Mouse (Mus musculus) spleen, postnatal 36 days (tissue): ENCODE data around the gene Hist1h2br.
"Not testable (repeated sequence)": the region's sequence is repeated elsewhere in the genome, so short reads cannot be mapped to it uniquely, and the experiment has no call there.

Experiments used
- DNase-seq, 2 experiments: peaks; one replicate each; pipeline ENCODE4 v3.0.0; 2022; ENCODE audit warnings: low spot score in 2 of 2, mixed read lengths in 1 of 2

Gene Hist1h2br

GRCm38 (mm10) chr13:21833461-21833860 lies at the start of gene Hist1h2br, which contains the start of gene Hist1h2ap:
Gene Hist1h2br, plus strand, starts transcription at chr13:21833743.
Gene Hist1h2ap, minus strand, starts transcription at chr13:21833507.
- not testable (repeated sequence) for DNase-seq

DNA sequence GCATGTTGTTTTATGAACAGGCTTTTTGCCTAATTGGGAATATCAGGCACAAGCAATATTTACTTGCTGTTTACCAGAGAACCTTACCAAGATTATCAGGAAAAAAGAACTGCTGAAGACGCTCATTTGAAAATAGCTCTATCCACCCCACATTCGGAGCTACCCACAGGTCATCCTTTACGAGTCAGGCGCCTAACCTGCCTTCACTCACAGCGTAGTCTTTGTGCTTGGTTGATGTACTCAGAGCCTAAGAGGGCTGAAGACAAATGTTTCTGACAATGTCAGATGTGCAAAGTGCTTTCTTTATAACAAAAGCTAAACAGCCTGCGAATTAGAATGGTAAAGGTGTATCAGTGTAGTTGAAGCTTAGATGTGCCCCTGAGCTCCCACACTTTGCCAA lies 49.2 kb upstream of the Hist1h2br start:
- DNase-seq, result no peak

DNA sequence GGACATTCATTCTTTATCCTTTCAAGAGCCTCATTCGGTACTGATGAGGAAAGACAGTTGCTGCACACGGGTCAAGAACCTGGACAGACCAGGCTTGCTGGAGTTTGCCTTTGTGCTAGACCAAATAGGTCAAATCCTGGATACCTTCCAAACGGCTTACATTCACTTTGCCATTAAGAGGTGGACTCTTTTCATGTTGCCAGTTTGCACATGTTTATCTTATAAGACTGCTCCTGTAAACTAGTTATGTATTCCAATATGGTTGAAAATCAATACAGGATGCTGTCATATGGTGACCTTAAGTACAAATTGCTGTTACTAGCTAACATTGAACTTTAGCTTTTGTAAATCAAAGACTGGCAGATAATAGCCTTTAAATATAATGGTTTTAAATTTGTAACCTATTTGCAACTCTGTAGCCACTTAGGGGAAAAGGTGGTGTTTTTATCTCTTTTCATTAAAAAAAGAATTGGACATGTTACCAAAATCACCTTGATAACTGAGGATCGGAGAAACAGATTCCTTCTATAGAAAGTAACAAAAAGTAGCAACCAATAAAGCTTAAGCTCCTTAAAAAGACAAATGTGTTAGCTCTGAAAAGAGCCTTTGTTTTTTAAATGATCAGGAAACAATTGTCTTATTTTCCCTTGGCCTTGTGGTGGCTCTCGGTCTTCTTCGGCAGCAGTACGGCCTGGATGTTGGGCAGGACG lies 47.2 kb upstream of the Hist1h2br start:
- no peak for DNase-seq

DNA sequence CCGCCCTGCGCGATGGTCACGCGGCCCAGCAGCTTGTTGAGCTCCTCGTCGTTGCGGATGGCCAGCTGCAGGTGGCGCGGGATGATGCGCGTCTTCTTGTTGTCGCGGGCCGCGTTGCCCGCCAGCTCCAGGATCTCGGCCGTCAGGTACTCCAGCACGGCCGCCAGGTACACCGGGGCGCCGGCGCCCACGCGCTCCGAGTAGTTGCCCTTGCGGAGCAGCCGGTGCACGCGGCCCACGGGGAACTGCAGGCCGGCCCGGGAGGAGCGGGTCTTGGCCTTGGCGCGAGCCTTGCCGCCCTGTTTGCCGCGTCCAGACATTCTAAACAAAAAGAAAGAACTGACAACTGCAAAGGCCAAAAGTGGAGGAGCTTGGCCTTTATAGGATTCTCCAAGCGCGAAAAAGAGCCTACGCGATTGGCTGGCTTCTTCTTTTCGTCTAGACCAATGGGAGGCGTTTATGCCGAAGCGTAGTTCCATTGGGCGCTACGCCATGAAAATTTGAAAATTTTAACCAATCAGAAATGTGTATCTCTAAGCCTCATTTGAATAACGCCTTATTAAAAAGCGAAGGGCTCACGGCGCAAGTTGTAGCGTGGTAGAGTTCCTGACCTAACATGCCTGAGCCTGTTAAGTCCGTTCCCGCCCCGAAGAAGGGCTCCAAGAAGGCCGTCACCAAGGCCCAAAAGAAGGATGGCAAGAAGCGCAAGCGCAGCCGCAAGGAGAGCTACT lies 46.5 kb upstream of the Hist1h2br start, which contains the start of the genes Hist1h2an and Hist1h2bp:
Hist1h2an (minus strand) TSS at position 320 of the 731 bp plus-strand sequence.
Hist1h2bp (plus strand) TSS at position 563 of the 731 bp plus-strand sequence.
- peak; percentile 90 to 94 for DNase-seq

DNA sequence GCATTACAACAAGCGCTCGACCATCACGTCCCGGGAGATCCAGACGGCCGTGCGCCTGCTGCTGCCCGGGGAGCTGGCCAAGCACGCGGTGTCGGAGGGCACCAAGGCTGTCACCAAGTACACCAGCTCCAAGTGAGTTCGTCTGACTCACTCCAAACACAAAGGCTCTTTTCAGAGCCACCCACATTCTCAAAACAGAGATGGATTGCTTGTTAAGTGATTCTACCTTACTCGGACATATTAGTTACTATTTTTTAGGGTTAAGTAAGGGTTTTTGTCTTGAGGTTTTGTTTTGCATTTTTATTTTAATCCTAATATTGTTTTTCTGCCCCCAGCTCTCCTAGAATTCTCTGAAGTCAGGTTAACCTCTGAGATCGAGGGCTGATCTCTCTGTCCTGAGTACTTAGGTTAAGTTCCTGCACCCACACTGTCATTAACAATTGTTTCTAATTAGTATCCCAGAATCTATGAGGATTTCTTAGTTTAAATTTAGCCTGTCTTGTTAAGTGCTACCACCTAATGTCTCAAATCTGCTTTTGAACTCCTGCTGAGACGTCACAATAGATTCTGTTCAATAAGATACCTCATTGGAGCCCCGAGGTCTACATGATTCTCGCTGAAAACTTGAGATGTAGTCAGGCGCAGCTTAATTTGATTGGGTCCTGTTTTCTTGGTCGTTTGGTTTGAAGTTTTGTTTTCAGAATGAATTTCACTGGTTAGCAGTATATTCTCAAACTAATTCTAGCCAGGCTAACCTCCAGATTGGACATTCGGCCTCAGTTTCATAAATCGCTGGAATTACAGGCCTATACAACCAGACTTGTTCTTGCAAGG lies 45.6 kb upstream of the Hist1h2br start:
- DNase-seq, result no peak

DNA sequence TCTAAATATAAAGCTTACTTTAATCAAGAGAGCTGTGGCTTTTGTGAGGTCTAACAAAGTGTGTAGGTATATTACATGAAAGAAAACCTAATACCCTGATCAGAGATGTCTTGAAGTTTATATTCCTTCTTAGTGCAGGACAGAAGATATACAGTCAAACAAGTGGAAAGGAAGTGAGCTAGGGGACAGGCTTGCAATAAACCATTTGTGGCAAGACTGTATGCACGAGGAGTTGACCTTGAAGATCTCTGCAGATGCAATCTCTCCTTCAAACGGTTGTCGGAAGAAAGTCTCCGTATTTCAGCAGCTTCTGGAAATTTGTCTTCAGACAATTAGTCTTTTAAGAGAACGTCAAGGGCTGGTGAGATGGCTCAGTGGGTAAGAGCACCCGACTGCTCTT lies 43.6 kb upstream of the Hist1h2br start:
- no peak for DNase-seq

DNA sequence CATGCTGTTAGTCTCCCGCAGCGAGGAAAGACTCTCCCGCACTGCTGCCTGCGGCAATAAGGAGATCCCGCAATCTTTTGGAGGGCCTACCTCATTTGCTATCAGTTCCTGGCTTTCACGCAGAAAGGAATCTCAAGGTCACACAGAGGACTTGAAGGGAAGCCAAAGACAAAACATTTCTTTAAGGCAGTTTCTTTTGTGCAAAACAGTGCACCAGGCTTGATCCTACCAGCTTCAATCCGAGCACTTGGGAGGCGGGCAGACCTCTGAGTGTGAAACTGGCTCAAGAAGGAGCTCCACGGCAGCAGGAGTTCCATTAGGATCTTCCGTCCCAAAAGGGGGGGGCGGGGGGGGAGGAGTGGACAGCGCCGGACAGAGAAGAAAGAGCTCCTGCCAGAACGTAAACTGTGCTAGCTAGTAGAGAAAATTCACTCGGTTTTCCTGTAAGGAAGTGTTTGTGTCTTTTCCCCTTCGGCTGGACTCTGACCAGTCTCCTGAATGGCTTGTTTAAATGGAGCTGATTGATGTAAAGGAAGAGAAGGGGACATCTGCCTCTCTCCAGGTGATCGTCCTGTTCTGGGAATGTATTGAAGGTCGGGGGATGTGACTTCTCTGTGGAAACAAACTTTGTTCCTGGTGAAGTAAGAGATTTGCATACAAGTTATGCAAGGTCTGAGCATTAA lies 42.8 kb upstream of the Hist1h2br start:
- no peak for DNase-seq

GRCm38 (mm10) chr13:21795584-21795983 lies 38.0 kb upstream of the Hist1h2br start:
- DNase-seq, result no peak

GRCm38 (mm10) chr13:21797163-21797562 lies 36.4 kb upstream of the Hist1h2br start:
- DNase-seq, result not testable (repeated sequence)

- DNase-seq, result not testable (repeated sequence)
These were observed 30.5 kb upstream of the Hist1h2br start for GRCm38 (mm10) chr13:21803058-21803457.

DNA sequence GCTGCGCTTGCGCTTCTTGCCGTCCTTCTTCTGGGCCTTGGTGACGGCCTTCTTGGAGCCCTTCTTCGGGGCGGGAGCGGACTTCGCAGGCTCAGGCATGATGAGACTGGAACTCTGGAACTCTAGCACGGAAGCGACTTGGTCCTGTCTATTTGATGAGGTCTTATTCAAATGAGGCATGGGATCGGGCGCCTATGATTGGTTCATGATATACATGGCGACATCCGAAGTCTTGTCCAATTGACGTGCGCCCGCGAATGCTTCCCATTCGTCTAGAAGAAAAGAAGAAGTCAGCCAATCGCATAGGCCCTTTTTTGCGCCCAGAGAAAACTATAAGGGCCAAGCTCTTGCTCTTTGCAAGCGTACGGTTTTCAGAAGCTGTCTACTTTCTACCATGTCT lies 23.5 kb upstream of the Hist1h2br start, which contains the start of the genes Hist1h2bq and Hist1h2ao:
Hist1h2bq (minus strand) TSS at position 125 of the 400 bp plus-strand sequence.
Hist1h2ao (plus strand) TSS at position 393 of the 400 bp plus-strand sequence.
- not testable (repeated sequence) for DNase-seq

- not testable (repeated sequence) for DNase-seq
These were observed 22.5 kb upstream of the Hist1h2br start for GRCm38 (mm10) chr13:21811074-21811473.

DNA sequence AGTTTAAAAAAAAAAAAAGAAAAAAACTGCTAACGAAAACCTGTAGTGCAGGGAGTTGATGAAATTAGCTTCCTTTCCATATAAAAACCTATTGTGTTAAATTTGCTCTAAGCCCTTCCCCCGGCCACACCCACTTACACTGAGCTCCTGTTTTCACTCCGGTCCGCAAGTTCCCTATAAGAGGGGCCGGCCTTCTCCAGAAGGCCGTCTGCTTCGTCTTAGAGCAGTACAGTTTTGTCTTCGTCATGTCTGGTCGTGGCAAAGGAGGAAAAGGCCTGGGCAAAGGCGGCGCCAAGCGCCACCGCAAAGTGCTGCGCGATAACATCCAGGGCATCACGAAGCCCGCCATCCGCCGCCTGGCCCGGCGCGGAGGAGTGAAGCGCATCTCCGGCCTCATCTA lies 22.0 kb upstream of the Hist1h2br start, which contains the start of gene Hist1h4m:
Hist1h4m (plus strand) TSS at position 208 of the 400 bp plus-strand sequence.
- peak; percentile 67 to 72 for DNase-seq

DNA sequence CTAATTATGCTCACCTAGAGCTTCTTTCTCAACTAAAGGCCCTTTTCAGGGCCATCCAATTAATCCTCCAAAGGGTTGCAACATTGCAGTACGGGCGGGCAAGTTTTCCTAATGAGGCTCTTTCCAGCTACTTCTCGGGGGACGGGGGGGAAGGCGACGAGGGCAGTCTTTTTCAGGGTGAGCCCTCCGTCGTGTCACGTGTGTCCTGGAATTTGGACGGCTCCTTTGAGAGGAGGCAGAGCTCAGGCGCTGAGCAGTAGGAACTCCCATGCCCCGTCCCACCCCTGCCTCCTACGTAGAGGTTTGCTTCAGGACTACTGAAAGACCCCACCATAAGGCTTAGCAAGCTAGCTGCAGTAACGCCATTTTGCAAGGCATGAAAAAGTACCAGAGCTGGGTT lies 21.5 kb upstream of the Hist1h2br start:
- DNase-seq, result not testable (repeated sequence)

GRCm38 (mm10) chr13:21820082-21820890 lies 13.3 kb upstream of the Hist1h2br start:
- not testable (repeated sequence) for DNase-seq

GRCm38 (mm10) chr13:21828511-21828910 lies 5.0 kb upstream of the Hist1h2br start:
- DNase-seq, result no peak

DNA sequence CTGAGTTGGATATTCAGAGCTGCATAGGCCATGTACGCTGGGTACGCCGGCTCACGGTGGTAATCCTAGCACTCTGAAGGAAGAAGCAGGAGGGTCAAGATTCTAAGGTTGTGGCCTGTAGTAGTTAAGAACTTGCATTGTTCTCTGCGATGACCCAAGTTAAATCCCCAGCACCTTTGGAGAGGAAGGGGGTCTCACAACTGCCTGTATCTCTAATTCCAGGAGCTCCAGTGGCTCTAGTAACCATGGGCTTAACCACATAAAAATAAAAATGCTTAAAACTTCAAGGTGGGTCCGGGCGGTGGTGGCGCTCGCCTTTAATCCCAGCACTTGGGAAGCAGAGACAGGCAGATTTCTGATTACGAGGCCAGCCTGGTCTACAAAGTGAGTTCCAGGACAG lies 3.2 kb upstream of the Hist1h2br start:
- DNase-seq, result no peak

DNA sequence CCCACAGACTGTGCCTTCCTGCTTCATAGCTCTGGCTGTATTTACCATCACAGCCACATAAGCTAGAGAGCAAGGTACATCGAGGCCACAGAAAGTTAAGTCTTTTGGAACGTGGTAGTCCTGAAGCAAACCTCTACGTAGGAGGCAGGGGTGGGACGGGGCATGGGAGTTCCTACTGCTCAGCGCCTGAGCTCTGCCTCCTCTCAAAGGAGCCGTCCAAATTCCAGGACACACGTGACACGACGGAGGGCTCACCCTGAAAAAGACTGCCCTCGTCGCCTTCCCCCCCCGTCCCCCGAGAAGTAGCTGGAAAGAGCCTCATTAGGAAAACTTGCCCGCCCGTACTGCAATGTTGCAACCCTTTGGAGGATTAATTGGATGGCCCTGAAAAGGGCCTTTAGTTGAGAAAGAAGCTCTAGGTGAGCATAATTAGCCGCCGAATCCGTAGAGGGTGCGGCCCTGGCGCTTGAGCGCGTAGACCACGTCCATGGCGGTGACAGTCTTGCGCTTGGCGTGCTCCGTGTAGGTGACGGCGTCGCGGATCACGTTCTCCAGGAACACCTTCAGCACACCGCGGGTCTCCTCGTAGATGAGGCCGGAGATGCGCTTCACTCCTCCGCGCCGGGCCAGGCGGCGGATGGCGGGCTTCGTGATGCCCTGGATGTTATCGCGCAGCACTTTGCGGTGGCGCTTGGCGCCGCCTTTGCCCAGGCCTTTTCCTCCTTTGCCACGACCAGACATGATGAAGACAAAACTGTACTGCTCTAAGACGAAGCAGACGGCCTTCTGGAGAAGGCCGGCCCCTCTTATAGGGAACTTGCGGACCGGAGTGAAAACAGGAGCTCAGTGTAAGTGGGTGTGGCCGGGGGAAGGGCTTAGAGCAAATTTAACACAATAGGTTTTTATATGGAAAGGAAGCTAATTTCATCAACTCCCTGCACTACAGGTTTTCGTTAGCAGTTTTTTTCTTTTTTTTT lies 1.8 kb upstream of the Hist1h2br start, which contains the start of gene Hist1h4n:
Hist1h4n (minus strand) TSS at position 779 of the 977 bp plus-strand sequence.
- DNase-seq, result peak; percentile 60 to 63

DNA sequence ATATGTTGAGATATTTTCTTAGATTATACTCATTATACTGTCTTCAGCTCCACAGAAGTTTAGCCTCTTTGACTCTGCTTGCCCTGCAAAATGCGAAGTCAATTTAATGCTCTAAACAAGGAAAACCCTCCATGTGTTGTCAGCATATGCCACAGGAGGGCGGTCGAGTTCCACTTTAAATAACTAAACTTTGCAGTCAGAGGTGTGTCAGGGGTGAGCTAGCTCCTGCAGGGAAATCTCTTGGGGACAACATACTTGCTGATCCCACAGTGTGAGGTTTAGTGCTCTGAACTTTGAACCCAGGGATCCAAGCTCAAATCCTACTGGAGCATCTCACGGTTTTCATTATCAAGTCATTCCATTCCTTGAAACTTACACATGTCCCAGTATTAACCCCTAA lies 7.0 kb downstream of the Hist1h2br start:
- not testable (repeated sequence) for DNase-seq
